Mouse (Mus musculus) liver, embryonic 14.5 days (tissue): ENCODE results near the gene Gm49711.

Source experiments
- CTCF ChIP-seq: IDR thresholded peaks from 2 replicates; pipeline ENCODE4 v1.5.1; 2016; ENCODE audit warnings: antibody characterized with exemption, low read depth, control low read depth
- EP300 ChIP-seq: IDR thresholded peaks from 2 replicates; pipeline ENCODE4 v1.6.1; 2016; ENCODE audit warnings: antibody characterized with exemption, low read depth

DNA sequence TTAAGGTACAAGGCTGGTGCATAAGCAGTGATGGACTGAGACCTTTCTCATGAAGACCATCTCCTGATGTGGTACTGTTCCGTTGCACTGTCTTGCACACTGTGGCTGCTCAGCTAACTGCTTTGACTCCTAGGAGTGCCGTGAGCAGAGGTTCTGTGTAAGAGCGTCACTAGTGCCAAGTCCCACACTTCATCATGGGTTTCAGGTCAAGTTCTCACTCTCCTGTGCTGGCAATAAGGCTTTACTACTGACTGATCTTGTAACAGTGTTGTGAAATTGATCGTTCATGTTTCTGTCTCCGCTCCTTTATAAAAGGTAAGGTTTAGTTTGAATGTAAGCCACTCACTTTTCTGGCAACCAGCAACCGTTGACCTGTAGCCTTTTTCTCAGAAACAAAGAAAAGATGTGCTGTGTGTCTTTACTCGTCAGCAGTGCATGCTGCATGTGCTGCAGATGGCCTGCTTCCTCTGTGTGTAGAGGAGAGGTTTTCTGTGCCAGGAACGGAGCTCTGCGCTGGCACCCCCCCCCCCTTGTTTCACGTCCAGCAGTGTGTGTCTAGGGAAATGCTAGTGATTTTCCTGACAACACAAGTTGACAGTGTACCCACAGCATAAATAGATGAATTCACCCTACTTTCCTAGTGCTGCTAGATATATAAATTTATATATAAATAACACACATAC, 25.8 kb downstream of the Gm49711 start:
- TF ChIP-seq CTCF = no peak
- no peak for TF ChIP-seq EP300
